Mouse (Mus musculus) olfactory bulb, adult 2 months (tissue): Measurements from ENCODE around the gene Zc3h10. TPM values are rescaled to one million over a fixed set of nuclear protein-coding genes. Genes with fewer than 3 reads are reported as not detected.

Experiments
- H3K27ac ChIP-seq: fragments of 200-500 bp; 2 replicates; pipeline ENCODE4 v1.5.1; 2012; ENCODE audit warnings: low read depth, low read length; ENCODE audit not compliant: insufficient read depth
- H3K4me1 ChIP-seq: fragments of 200-500 bp; 2 replicates; pipeline ENCODE4 v1.6.1; 2012; ENCODE audit warnings: low read length; ENCODE audit not compliant: control insufficient read depth, insufficient read depth
- H3K4me3 ChIP-seq: fragments of 200-500 bp; 2 replicates; pipeline ENCODE4 v1.5.1; 2012; ENCODE audit warnings: mild to moderate bottlenecking, low read depth, low read length, moderate library complexity; ENCODE audit not compliant: insufficient read depth
- CTCF ChIP-seq: fragments of 200-500 bp; IDR thresholded peaks from 2 replicates; pipeline ENCODE4 v1.5.1; 2012; ENCODE audit warnings: low read depth, mild to moderate bottlenecking, low read length, moderate library complexity; ENCODE audit not compliant: insufficient read depth
- POLR2A ChIP-seq: fragments of 200-500 bp; IDR thresholded peaks from 2 replicates; pipeline ENCODE4 v1.6.1; 2012; ENCODE audit warnings: mild to moderate bottlenecking, low read depth, low read length, moderate library complexity; ENCODE audit not compliant: insufficient read depth
- WGBS: fragments of 180-500 bp; shearing (Covaris S2); methylation state at CpG from one replicate; pipeline ENCODE4 v1.1.7; 2018; 5-methylcytosine and 5-hydroxymethylcytosine counted together
- polyA plus RNA-seq: library from polyadenylated mRNA; stranded (reverse); fragments of >200 nt; gene quantifications from 2 replicates; pipeline ENCODE4 v1.2.4, GENCODE M21; 2012; ENCODE audit warnings: low replicate concordance; ENCODE audit not compliant: missing spikeins, insufficient read depth, insufficient read length

The Zc3h10 gene
- polyA plus RNA-seq = not detected in 2 replicates

DNA sequence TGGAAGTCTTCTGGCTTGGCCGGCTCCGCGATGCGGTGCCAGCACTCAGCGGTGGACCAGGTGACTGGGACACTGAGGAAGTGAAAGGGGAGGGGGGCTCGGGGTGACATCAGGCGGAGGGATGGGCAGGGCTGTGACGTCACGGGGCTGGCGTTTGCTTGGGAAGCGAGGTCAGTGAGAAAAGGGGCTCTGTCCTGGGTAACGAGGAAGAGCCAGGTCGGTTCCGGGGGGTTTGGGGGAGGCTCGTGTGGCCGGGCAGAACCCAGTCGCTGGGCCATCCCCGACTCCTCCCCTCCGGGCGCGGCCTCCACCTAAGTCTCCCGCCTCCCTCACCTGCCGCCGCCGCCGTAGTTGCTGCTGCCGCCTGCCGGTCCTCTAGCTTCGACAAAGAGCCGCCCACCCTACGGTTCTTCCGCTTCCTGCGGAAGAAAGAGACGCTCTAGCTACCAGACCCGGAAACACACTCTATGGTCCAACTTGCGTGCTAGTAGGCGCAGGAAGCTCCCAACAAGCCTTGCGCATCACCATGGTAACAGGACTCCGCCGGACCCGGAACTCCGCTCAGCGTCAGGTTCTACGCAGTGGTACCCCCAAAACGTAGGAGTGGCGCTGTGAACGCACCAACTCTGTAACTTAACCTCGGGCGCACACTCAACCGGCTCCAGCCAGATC, at the start of gene Zc3h10:
Gene Zc3h10 (minus strand): TSS at position 414 of the 672 bp plus-strand sequence.
- Histone ChIP-seq H3K4me3 (peak within 1 kb of the TSS; percentile 72), H3K27ac (peak within 1 kb of the TSS; percentile 88), H3K4me1 (peaks cover 4% of the 10 kb centered on the region)
- under 1% methylated on average over 50 of the region's 50 CpGs for WGBS
- TF ChIP-seq POLR2A (peak; percentile 51), CTCF (no peak)

DNA sequence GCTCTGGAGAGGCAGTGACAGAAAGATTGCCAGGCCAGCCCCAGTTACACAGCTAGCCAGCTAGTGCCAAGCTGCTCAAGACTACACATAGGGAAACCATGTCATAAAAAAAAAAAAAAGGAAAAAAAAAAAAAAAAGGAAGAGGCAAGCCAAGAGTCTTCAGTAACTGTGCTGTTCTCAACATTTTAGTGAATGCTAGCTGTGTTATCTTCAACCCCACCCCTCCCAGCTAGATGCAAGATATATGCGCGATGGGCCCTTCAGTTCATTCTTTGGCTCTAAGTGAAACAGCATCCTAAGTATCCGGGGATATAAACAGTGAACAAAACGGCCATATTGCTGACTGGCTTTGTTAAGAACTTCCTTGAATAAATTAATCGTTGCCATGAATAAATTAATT, 45.2 kb upstream of the Zc3h10 start:
- no peak overlapping the region for H3K27ac ChIP-seq
- H3K4me1 ChIP-seq = peaks cover 7% of the 10 kb centered on the region
- H3K4me3 ChIP-seq = no peak overlapping the region
- no peak for TF ChIP-seq CTCF
- no peak for TF ChIP-seq POLR2A
- 31% methylated on average over 5 of the region's 5 CpGs for WGBS

DNA sequence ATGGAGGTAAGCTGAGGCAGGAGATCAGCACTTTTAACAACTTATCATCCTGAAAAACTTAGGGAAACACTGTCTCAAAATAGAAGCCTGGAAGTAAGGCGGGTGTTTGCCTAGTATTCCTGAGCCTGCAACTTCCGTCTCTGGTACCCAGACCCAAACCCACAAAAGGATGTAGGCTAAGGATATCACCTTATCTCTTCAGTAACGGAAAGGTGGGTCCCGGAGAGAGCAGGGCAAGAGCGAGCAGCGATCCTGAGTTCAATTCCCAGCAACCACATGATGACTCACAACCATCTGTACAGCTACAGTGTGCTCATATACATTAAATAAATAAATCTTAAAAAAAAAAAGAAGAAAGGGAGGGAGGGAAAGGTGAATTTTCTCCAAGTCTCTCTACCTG, 43.9 kb upstream of the Zc3h10 start:
- TF ChIP-seq CTCF (no peak), POLR2A (no peak)
- Histone ChIP-seq H3K27ac (no peak overlapping the region), H3K4me1 (peaks cover 7% of the 10 kb centered on the region), H3K4me3 (no peak overlapping the region)
- WGBS = 91% methylated on average over 6 of the region's 6 CpGs

DNA sequence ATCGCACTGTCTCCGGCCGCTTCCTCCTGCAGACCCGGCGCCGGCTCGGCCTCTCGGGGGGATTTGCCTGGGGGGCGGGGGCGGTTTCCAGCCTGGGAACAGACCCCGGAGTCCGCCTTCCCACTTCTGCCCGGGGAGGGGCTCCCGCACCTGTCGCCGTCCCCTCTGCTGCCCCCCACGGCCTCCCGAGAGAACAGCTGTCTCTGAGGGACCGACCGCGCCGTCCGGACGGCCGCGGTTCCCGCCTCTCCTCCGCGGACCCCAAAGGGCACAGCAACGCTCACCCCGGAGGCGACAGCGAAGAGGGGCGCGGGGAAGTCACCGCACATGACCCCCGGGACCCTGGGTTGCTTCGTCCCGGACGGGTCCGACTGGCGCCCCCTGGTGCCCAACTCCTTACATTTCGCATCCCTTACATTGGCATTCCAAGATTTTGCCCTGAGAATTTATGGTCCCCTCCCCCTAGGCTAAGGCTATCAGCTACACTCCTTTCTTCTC, 42.7 kb upstream of the Zc3h10 start:
- Histone ChIP-seq H3K27ac (no peak overlapping the region), H3K4me1 (peaks cover 7% of the 10 kb centered on the region), H3K4me3 (peak overlapping the region; percentile 68)
- no peak for TF ChIP-seq POLR2A
- TF ChIP-seq CTCF = peak; percentile 96; the same call in 1 of the 2 replicates
- under 1% methylated on average over 43 of the region's 43 CpGs for WGBS

DNA sequence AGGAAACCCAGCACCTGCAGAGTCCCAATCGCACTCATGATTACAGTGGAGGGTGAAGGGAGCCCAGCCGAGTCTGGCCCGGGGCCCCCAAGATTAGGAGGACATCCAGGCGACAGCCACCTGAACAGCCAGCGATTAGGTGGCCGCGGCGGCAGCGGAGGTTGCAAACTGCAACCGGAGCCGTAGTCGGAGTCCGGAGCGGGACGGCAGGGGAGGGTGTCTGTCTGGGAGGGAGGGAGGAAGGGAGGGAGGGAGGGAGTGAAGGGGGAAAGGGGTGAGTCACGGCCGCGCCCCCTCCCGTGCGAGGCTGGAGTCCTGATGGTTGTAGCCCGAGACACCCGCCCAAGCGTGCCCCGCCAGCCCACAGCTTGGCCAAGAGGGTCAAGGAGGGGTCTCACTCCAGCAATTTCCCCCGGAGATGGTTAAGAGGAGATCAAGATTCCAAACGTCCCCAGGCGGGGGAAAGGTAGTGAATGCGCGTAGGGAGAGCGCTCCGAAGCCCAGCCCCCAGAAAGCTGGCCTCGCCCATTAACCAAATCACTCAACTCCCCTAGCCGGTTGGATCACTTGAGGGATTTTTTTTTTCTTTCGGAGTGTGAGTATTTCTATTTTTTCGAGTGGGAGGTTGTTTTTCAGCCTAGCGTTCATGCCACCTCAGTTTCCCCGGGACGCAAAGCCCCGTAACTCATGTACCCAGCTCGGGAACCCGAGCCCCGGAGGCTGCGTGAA, 42.1 kb upstream of the Zc3h10 start, which contains the start of gene Erbb3:
Gene Erbb3 (minus strand): TSS at position 189 of the 729 bp plus-strand sequence.
- under 1% methylated on average over 43 of the region's 43 CpGs for WGBS
- TF ChIP-seq POLR2A (no peak), CTCF (no peak)
- Histone ChIP-seq H3K4me1 (peaks cover 7% of the 10 kb centered on the region), H3K27ac (no peak within 1 kb of the TSS; the same call in 1 of the 2 replicates), H3K4me3 (peak within 1 kb of the TSS; percentile 68)

DNA sequence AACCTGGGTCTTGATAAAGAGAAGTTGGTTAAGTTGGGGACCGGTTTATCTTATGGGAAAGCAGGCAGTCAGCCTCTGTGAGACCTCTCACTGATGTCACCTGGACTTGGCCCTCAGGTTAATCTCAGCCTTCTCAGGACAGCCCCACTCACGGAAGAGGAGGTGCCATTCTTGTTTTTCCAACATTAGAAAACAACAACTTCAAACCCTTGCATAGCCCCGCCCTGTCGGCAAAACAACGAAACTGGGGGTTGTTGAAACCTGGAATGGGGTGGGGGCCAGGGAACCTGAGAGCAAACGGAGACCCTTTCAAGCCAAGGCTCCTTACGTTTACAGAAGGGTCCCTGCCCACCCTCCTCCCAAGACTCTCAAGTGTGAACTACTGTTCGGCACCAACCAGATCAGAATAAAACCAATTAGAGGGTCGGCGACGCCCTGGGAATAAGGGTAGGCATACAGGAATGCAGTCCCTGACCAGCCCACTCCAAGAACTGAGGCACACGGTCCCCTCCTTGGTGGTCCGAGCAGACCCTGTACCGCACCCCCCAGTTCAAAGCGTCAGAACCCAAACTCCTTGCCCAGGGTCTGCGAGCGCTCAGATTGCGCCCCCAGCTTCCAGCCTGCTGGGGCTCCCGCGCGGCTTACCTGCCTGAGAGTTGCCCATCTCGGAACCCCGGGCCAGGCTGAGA, 41.3 kb upstream of the Zc3h10 start:
- Histone ChIP-seq H3K4me1 (peaks cover 7% of the 10 kb centered on the region), H3K27ac (no peak overlapping the region), H3K4me3 (peak overlapping the region; percentile 68)
- TF ChIP-seq POLR2A = no peak
- no peak for TF ChIP-seq CTCF
- 9% methylated on average over 23 of the region's 23 CpGs for WGBS

DNA sequence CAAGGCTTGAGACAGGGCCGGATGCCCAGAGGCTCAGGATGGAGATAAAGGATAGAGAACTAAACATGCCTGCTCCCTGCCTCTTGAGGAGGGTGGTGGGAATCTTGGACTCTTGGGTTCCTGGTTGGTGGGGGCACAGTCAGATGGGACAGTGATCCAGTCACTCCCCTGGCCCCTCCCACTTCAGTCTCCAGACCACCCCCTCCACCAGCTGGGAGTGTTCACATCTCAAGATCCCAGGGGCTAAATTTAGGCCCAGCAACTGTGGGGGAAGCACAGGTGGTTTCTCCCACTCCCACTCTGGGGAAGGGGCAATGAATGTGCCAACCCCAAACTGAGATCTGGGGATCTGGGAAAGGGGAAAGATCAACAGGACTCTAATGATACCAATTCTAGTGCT, 40.6 kb upstream of the Zc3h10 start:
- H3K4me1 ChIP-seq = peaks cover 10% of the 10 kb centered on the region
- H3K27ac ChIP-seq = no peak overlapping the region; the same call in 1 of the 2 replicates
- 40% methylated on average over 1 of the region's 1 CpGs for WGBS
- no peak for TF ChIP-seq POLR2A
- no peak for TF ChIP-seq CTCF
- H3K4me3 ChIP-seq = no peak overlapping the region

DNA sequence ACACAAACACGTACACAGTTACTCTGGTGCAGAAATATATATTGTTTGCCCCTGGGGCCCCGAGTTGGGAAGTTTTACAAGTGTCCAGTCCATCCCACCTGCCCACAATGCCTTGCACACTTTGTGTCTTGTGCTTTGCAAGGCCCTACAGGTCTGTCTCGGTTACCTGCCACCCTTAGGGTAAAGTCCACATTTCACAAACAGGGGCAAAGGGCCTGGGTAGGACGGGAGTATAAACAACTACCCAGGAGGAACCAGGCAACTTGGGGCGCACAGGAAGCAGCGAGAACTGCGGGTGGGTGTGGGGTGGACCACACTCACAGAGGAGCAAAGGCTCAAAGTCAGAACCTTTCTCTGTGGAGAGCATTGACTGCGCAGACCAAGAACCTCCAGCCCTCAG, 40.1 kb upstream of the Zc3h10 start:
- TF ChIP-seq CTCF (no peak), POLR2A (no peak)
- H3K4me3 ChIP-seq = no peak overlapping the region
- WGBS = 65% methylated on average over 8 of the region's 8 CpGs
- H3K4me1 ChIP-seq = peaks cover 10% of the 10 kb centered on the region
- H3K27ac ChIP-seq = no peak overlapping the region
